Comparison of ENCODE assay signal across 15 mouse cellular contexts in genomic region chr6:88835047-88835446, GRCm38 (mm10). TPM values are rescaled to one million over a fixed set of nuclear protein-coding genes. Genes with fewer than 3 reads are reported as not detected.
DNase-seq lines count a peak whose midpoint lies in the region; ATAC-seq and TF ChIP-seq lines count a peak whose summit lies in the region.
"Had no signal": no experiment of that assay in that cellular context is flagged by ENCODE, and none has a peak within 500 bp of the region (broad histone marks: within the 10 kb centered on the region; RNA-seq: fewer than 3 reads in every experiment).

No protein-coding gene starts in this region.

- no peaks in the 10 kb centered on the region for H3K9me3 ChIP-seq in heart, embryonic 13.5 days
- H3K9me3 ChIP-seq in G1E (replicated peaks): no peaks in the 10 kb centered on the region
- no peaks in the 10 kb centered on the region for H3K9me3 ChIP-seq in liver, embryonic 11.5 days (ENCODE audit: control insufficient read depth, low read length)
- no peaks in the 10 kb centered on the region for H3K9me3 ChIP-seq in midbrain, embryonic 14.5 days (ENCODE audit: control insufficient read depth, low read length)
- H3K9me3 ChIP-seq in hindbrain, embryonic 14.5 days (ENCODE audit: control insufficient read depth, low read length): no peaks in the 10 kb centered on the region
- H3K9me3 ChIP-seq: intestine, embryonic 15.5 days had no signal

- WGBS in heart, embryonic 13.5 days: 69% methylated on average over 5 of the region's 5 CpGs
- WGBS in liver, embryonic 11.5 days: 46% methylated on average over 5 of the region's 5 CpGs
- WGBS in midbrain, embryonic 14.5 days: 84% methylated on average over 5 of the region's 5 CpGs
- 85% methylated on average over 5 of the region's 5 CpGs for WGBS in hindbrain, embryonic 14.5 days

- H3K4me3 ChIP-seq in heart, embryonic 13.5 days: no peak overlapping the region
- peak overlapping the region; percentile 51; the same call in 1 of the 2 replicates for H3K4me3 ChIP-seq in G1E (ENCODE audit: low read depth, low read length)
- H3K4me3 ChIP-seq in liver, embryonic 11.5 days (ENCODE audit: low read depth, low read length): no peak overlapping the region
- no peak overlapping the region for H3K4me3 ChIP-seq in midbrain, embryonic 14.5 days (replicated peaks; ENCODE audit: low read depth, low read length)
- H3K4me3 ChIP-seq in hindbrain, embryonic 14.5 days (replicated peaks; ENCODE audit: low read length): no peak overlapping the region
- H3K4me3 ChIP-seq: intestine, embryonic 15.5 days; myocyte had no signal

- DNase-seq in heart, postnatal 25 days (ENCODE audit: low spot score): no peak
- peak; percentile 34 for DNase-seq in G1E (ENCODE audit: low spot score)
- DNase-seq in liver, embryonic 11.5 days (ENCODE audit: low spot score): no peak
- DNase-seq in natural killer cell, adult 2 months (ENCODE audit: low spot score in 2 of 2): peak; percentile 50 to 61
- no peak for DNase-seq in left cerebral cortex, postnatal 10 days (ENCODE audit: extremely low spot score in 1 of 2, low spot score in 2 of 2)
- DNase-seq in midbrain, embryonic 14.5 days: no peak
- no peak for DNase-seq in hindbrain, embryonic 14.5 days (ENCODE audit: low spot score)
- DNase-seq: adrenal gland, adult 2 months; heart, adult 18-20 months; heart, postnatal 36 days; right cerebral cortex, postnatal 4 days had no signal

- ATAC-seq in heart, embryonic 13.5 days (ENCODE audit: extremely low read depth, insufficient number of reproducible peaks, low FRiP score, low TSS enrichment): no peak
- peak; percentile 67 for ATAC-seq in G1E (ENCODE audit: extremely low read depth, insufficient number of reproducible peaks, low FRiP score, poor library complexity, severe bottlenecking)
- ATAC-seq in liver, embryonic 11.5 days (replicated peaks; ENCODE audit: low FRiP score): peak; percentile 51; the same call in 1 of the 2 replicates
- no peak for ATAC-seq in midbrain, embryonic 14.5 days (ENCODE audit: low FRiP score, low TSS enrichment)
- ATAC-seq in hindbrain, embryonic 14.5 days (ENCODE audit: low FRiP score): no peak
- ATAC-seq: intestine, embryonic 15.5 days had no signal

- H3K4me2 ChIP-seq in heart, embryonic 13.5 days: no peak overlapping the region
- H3K4me2 ChIP-seq in liver, embryonic 11.5 days: no peak overlapping the region
- no peak overlapping the region for H3K4me2 ChIP-seq in midbrain, embryonic 14.5 days (ENCODE audit: low read length)
- H3K4me2 ChIP-seq in hindbrain, embryonic 14.5 days (replicated peaks): no peak overlapping the region
- H3K4me2 ChIP-seq: intestine, embryonic 15.5 days had no signal

- peaks cover 52% of the 10 kb centered on the region for H3K36me3 ChIP-seq in heart, embryonic 13.5 days
- H3K36me3 ChIP-seq in G1E (replicated peaks): peaks cover 63% of the 10 kb centered on the region
- peaks cover 5% of the 10 kb centered on the region for H3K36me3 ChIP-seq in liver, embryonic 11.5 days (ENCODE audit: control insufficient read depth, insufficient read depth, low read length)
- peaks cover 49% of the 10 kb centered on the region for H3K36me3 ChIP-seq in midbrain, embryonic 14.5 days (ENCODE audit: control insufficient read depth, insufficient read depth, low read length)
- peaks cover 44% of the 10 kb centered on the region for H3K36me3 ChIP-seq in hindbrain, embryonic 14.5 days (replicated peaks; ENCODE audit: control insufficient read depth, insufficient read depth)

- H3K9ac ChIP-seq in heart, embryonic 13.5 days: no peak overlapping the region
- no peak overlapping the region for H3K9ac ChIP-seq in liver, embryonic 11.5 days (ENCODE audit: low read depth, low read length)
- no peak overlapping the region for H3K9ac ChIP-seq in midbrain, embryonic 14.5 days (replicated peaks; ENCODE audit: low read length)
- H3K9ac ChIP-seq in hindbrain, embryonic 14.5 days: no peak overlapping the region
- H3K9ac ChIP-seq: intestine, embryonic 15.5 days had no signal

- peaks cover 31% of the 10 kb centered on the region for H3K4me1 ChIP-seq in heart, embryonic 13.5 days
- peaks cover 56% of the 10 kb centered on the region for H3K4me1 ChIP-seq in G1E (ENCODE audit: insufficient read depth, low read depth, low read length)
- peaks cover 9% of the 10 kb centered on the region for H3K4me1 ChIP-seq in liver, embryonic 11.5 days (replicated peaks; ENCODE audit: control insufficient read depth, insufficient read depth, low read length)
- no peaks in the 10 kb centered on the region for H3K4me1 ChIP-seq in midbrain, embryonic 14.5 days (ENCODE audit: control insufficient read depth, insufficient read depth, low read length)
- H3K4me1 ChIP-seq in hindbrain, embryonic 14.5 days (replicated peaks; ENCODE audit: control insufficient read depth, insufficient read depth, low read length): 0 out of 2 replicates have a peak, but pooled peaks cover 4% of the 10 kb centered on the region
- H3K4me1 ChIP-seq: intestine, embryonic 15.5 days had no signal

- TF ChIP-seq CTCF in G1E (IDR thresholded peaks at IDR 0.05; ENCODE audit: low read depth, low read length): no peak

- 0 out of 2 replicates have a peak, but pooled peaks cover 2% of the 10 kb centered on the region for H3K27me3 ChIP-seq in heart, embryonic 13.5 days (replicated peaks)
- H3K27me3 ChIP-seq in G1E (ENCODE audit: insufficient read depth, low read length): peaks cover 6% of the 10 kb centered on the region
- H3K27me3 ChIP-seq in liver, embryonic 11.5 days (replicated peaks; ENCODE audit: control insufficient read depth, insufficient read depth, low read length): no peaks in the 10 kb centered on the region
- H3K27me3 ChIP-seq in midbrain, embryonic 14.5 days (ENCODE audit: control insufficient read depth, insufficient read depth, low read length): no peaks in the 10 kb centered on the region
- no peaks in the 10 kb centered on the region for H3K27me3 ChIP-seq in hindbrain, embryonic 14.5 days (ENCODE audit: control insufficient read depth, insufficient read depth, low read length)
- H3K27me3 ChIP-seq: intestine, embryonic 15.5 days had no signal

- intact Hi-C loops in heart, postnatal 25 days (cut with DNase I): no loop called here
- intact Hi-C loops in left cerebral cortex, postnatal 10 days (cut with DNase I): no loop called here

- H3K27ac ChIP-seq in heart, embryonic 13.5 days (replicated peaks): 0 out of 2 replicates have a peak overlapping the region, but pooled peaks have one; percentile 8
- no peak overlapping the region for H3K27ac ChIP-seq in liver, embryonic 11.5 days (ENCODE audit: low read depth, low read length)
- no peak overlapping the region for H3K27ac ChIP-seq in midbrain, embryonic 14.5 days (replicated peaks; ENCODE audit: low read depth, low read length)
- H3K27ac ChIP-seq in hindbrain, embryonic 14.5 days: no peak overlapping the region
- H3K27ac ChIP-seq: intestine, embryonic 15.5 days; macrophage had no signal

RNA-seq across cellular contexts. Expression of gene Abtb1, which starts 6.7 kb away (rescaled TPM):
- 23.7 and 26.0 TPM in 2 replicates for polyA plus RNA-seq in heart, embryonic 13.5 days (2015; fragmentation: Nextera tagmentation; extraction: Ambion mirVana)
- 10 to 100 TPM; 21.9 to 23.3 TPM for total RNA-seq in heart, postnatal 25 days (2021)
- 9.6 and 17.5 TPM in 2 replicates for total RNA-seq in G1E (2014; fragmentation: Nextera tagmentation)
- total RNA-seq in G1E (2017): 40.3 and 50.3 TPM in 2 replicates
- polyA plus RNA-seq in G1E (2012): 18.0 and 22.2 TPM in 2 replicates
- 24.9 and 26.7 TPM in 2 replicates for polyA plus RNA-seq in liver, embryonic 11.5 days (2014; fragmentation: Nextera tagmentation; extraction: Ambion mirVana)
- total RNA-seq in left cerebral cortex, postnatal 10 days (2021): 10 to 100 TPM; 31.2 to 31.3 TPM
- polyA plus RNA-seq in midbrain, embryonic 14.5 days (2014; fragmentation: Nextera tagmentation; extraction: Ambion mirVana): 30.1 and 41.7 TPM in 2 replicates
- 28.1 and 33.8 TPM in 2 replicates for polyA plus RNA-seq in hindbrain, embryonic 14.5 days (2014; fragmentation: Nextera tagmentation; extraction: Ambion mirVana)

RNA-seq across cellular contexts. Expression of gene Podxl2, which starts 39.8 kb away (rescaled TPM):
- polyA plus RNA-seq in heart, embryonic 13.5 days (2015; fragmentation: Nextera tagmentation; extraction: Ambion mirVana): 44.1 and 46.1 TPM in 2 replicates
- 10 to 100 TPM; 16.5 to 16.8 TPM for total RNA-seq in heart, postnatal 25 days (2021)
- not detected in 2 replicates for total RNA-seq in G1E (2014; fragmentation: Nextera tagmentation)
- 0.27 TPM in 1 of 2 replicates, not detected in the other for total RNA-seq in G1E (2017)
- 0.19 TPM in 1 of 2 replicates, not detected in the other for polyA plus RNA-seq in G1E (2012)
- polyA plus RNA-seq in liver, embryonic 11.5 days (2014; fragmentation: Nextera tagmentation; extraction: Ambion mirVana): 9.1 and 10.7 TPM in 2 replicates
- total RNA-seq in left cerebral cortex, postnatal 10 days (2021): 100 to 1,000 TPM; 291 to 304 TPM
- polyA plus RNA-seq in midbrain, embryonic 14.5 days (2014; fragmentation: Nextera tagmentation; extraction: Ambion mirVana): 525 and 630 TPM in 2 replicates
- polyA plus RNA-seq in hindbrain, embryonic 14.5 days (2014; fragmentation: Nextera tagmentation; extraction: Ambion mirVana): 525 and 527 TPM in 2 replicates

Comparison
In these comparisons a context has a peak if more than half of its experiments do, and no peak if none do; other contexts are left out.
1. ATAC-seq: peak in G1E (single experiment) and liver, embryonic 11.5 days (single experiment); none in heart, embryonic 13.5 days (single experiment), midbrain, embryonic 14.5 days (single experiment) and hindbrain, embryonic 14.5 days (single experiment).
2. DNase-seq: peak in G1E (single experiment) and natural killer cell, adult 2 months (2 of 2); none in heart, postnatal 25 days (single experiment), liver, embryonic 11.5 days (single experiment), left cerebral cortex, postnatal 10 days (0 of 2), midbrain, embryonic 14.5 days (single experiment) and hindbrain, embryonic 14.5 days (single experiment).